14 mouse cellular contexts compared by ENCODE assay signal in genomic region chr13:17772574-17772973, GRCm38 (mm10). TPM values are rescaled to one million over a fixed set of nuclear protein-coding genes. Genes with fewer than 3 reads are reported as not detected.
DNase-seq lines count a peak whose midpoint lies in the region; ATAC-seq lines count a peak whose summit lies in the region.
"Had no signal": no experiment of that assay in that cellular context is flagged by ENCODE, and none has a peak within 500 bp of the region (broad histone marks: within the 10 kb centered on the region; RNA-seq: fewer than 3 reads in every experiment).

No protein-coding gene starts in this region.

- ATAC-seq in granulocyte monocyte progenitor cell, adult 5-6 weeks (replicated peaks; ENCODE audit: poor library complexity, severe bottlenecking) = no peak

- intact Hi-C loops in left cerebral cortex, postnatal 4 days (cut with DNase I) = no loop called here

- DNase-seq in left cerebral cortex, adult 11 months (ENCODE audit: low spot score) = peak; percentile 51
- no peak for DNase-seq in left cerebral cortex, postnatal 4 days
- peak; percentile 58 to 62 for DNase-seq in frontal cortex, adult 2 months (ENCODE audit: extremely low spot score in 1 of 2, low spot score in 1 of 2)
- peak; percentile 17 to 26 for DNase-seq in layer of hippocampus, postnatal 36 days
- peak; percentile 47 to 58 for DNase-seq in right cerebral cortex, postnatal 10 days (ENCODE audit: low spot score in 2 of 2)
- no peak for DNase-seq in adrenal gland, postnatal 10 days
- no peak for DNase-seq in testis, postnatal 14 days (ENCODE audit: low spot score)
- DNase-seq: adrenal gland, adult 8-10 months; cerebellum, adult 11 months; gastrocnemius, postnatal 25 days; heart, postnatal 4 days; lung, adult 18-20 months; retina, postnatal 1 day had no signal

RNA-seq across cellular contexts. Expression of gene Cdk13, which starts 32.3 kb away (rescaled TPM):
- total RNA-seq in left cerebral cortex, postnatal 4 days (2021) = 10 to 100 TPM; 59.3 to 64.8 TPM
- 29.7 and 31.7 TPM in 2 replicates for polyA plus RNA-seq in frontal cortex, adult 2 months (2012; rRNA removed)
- 10 to 100 TPM; 57.3 to 58.8 TPM for total RNA-seq in layer of hippocampus, postnatal 36 days (2021)
- 52.0 and 63.4 TPM in 2 replicates for total RNA-seq in granulocyte monocyte progenitor cell, adult 5-6 weeks (2014; fragmentation: Nextera tagmentation)
- total RNA-seq in granulocyte monocyte progenitor cell, adult 5-6 weeks (2017) = 72.6 and 78.6 TPM in 2 replicates
- 10 to 100 TPM; 49.0 to 50.1 TPM for total RNA-seq in adrenal gland, postnatal 10 days (2021)

Comparison
In these comparisons a context has a peak if more than half of its experiments do, and no peak if none do; other contexts are left out.
1. DNase-seq: peak in left cerebral cortex, adult 11 months (single experiment), frontal cortex, adult 2 months (2 of 2), layer of hippocampus, postnatal 36 days (2 of 2) and right cerebral cortex, postnatal 10 days (2 of 2); none in left cerebral cortex, postnatal 4 days (single experiment), adrenal gland, postnatal 10 days (single experiment) and testis, postnatal 14 days (single experiment).